Mouse (Mus musculus): ENCODE data around the gene Ndel1. TPM values are rescaled to one million over a fixed set of nuclear protein-coding genes. Genes with fewer than 3 reads are reported as not detected.

Ndel1 gene
- total and polyA plus RNA-seq, 2 experiments from 2014 or later, result 96.2 to 105 TPM

DNA sequence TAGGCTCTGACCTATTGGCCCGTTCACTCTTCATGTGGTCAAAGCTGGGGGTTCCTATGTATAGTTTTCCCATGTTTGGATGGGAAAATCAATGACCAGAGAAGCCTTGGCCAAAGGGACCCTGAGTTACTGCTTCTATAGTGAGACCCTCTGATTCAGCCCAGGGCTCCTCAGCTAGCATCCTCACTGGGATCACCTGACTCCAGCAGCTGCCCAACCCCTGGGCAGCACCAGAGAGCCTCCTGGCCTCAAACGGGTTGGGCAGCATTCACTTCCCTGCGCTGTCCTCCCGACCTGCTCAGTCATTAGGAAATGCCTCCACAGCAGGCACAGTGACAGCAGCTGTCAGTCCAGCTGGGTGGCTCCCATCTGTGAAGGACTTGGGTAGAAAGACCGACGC is 16.6 kb upstream of the Ndel1 start, which contains the start of gene Rnf222:
Gene Rnf222 (plus strand): TSS at position 301 of the 400 bp plus-strand sequence.
- H3K27ac ChIP-seq, result no peak within 1 kb of the TSS
- no peaks in the 10 kb centered on the region for H3K9me3 ChIP-seq (ENCODE audit: low read length)

DNA sequence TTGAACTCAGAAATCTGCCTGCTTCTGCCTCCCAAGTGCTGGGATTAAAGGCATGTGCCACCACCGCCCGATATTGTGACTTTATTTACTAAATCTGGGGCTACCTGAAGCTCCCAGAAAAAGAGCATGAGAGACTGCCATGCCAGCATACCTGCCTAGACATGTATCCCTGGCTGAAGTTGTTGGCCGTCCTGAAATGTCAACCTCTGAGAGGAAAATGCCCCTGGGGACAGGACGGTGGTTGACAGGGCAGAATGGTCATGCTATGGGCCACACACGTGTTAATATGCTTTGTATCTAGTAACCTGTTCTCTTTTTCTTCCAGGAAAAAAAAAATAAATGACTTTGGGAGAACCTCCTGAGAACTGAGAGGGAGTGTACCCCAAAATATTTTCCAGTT is 14.4 kb upstream of the Ndel1 start:
- ATAC-seq (no peak), DNase-seq (ENCODE audit: low spot score) (no peak)
- 82% methylated on average over 5 of the region's 5 CpGs for WGBS
- no peak for TF ChIP-seq CTCF (IDR thresholded peaks at IDR 0.05; ENCODE audit: low read depth)
- H3K4me2 ChIP-seq (ENCODE audit: low read depth, low read length), result no peak overlapping the region
- H3K9ac ChIP-seq (replicated peaks; ENCODE audit: low read length), result no peak overlapping the region
- H3K27ac ChIP-seq, result no peak overlapping the region
- H3K4me3 ChIP-seq (ENCODE audit: low read length), result no peak overlapping the region
- H3K9me3 ChIP-seq (ENCODE audit: low read length), result no peaks in the 10 kb centered on the region
- H3K36me3 ChIP-seq (ENCODE audit: insufficient read depth, low read length), result no peaks in the 10 kb centered on the region
- no peaks in the 10 kb centered on the region for H3K4me1 ChIP-seq (ENCODE audit: insufficient read depth, low read length)
- H3K27me3 ChIP-seq (ENCODE audit: insufficient read depth, low read length), result no peaks in the 10 kb centered on the region

More for the DNA sequence above, 16.6 kb upstream of the Ndel1 start, which contains the start of gene Rnf222:
- Histone ChIP-seq H3K27me3 (ENCODE audit: insufficient read depth, low read length) (no peaks in the 10 kb centered on the region), H3K4me2 (ENCODE audit: low read depth, low read length) (no peak within 1 kb of the TSS), H3K9ac (replicated peaks; ENCODE audit: low read length) (no peak within 1 kb of the TSS), H3K36me3 (ENCODE audit: insufficient read depth, low read length) (no peaks in the 10 kb centered on the region), H3K4me1 (ENCODE audit: insufficient read depth, low read length) (no peaks in the 10 kb centered on the region), H3K4me3 (ENCODE audit: low read length) (no peak within 1 kb of the TSS)
- ATAC-seq, result no peak
- no peak for DNase-seq (ENCODE audit: low spot score)
- no peak for TF ChIP-seq CTCF (IDR thresholded peaks at IDR 0.05; ENCODE audit: low read depth)
- WGBS, result 28% methylated on average over 6 of the region's 6 CpGs

DNA sequence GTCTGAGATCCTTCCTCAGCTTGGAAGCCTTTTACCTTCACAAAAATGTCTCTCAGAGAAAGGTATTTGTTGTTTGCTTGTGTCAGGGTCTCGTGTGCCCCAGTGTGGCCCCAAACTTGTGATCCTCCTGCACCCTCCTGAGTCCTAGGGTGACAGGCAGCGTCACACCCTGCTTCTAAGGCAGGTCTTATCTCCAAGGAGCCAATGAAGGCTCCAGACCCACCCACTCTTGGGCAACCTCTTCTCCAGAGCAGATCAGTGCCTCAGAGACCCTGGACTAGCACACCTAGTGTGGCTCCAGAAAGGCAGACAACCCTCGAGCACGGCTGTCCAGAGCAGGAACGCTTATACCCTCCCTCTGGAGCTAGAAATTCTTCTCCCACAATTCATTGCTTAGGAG is 12.7 kb upstream of the Ndel1 start:
- DNase-seq (ENCODE audit: low spot score) (no peak), ATAC-seq (no peak)
- no peak overlapping the region for H3K27ac ChIP-seq
- H3K4me3 ChIP-seq (ENCODE audit: low read length), result no peak overlapping the region
- no peaks in the 10 kb centered on the region for H3K9me3 ChIP-seq (ENCODE audit: low read length)
- H3K36me3 ChIP-seq (ENCODE audit: insufficient read depth, low read length), result no peaks in the 10 kb centered on the region
- no peaks in the 10 kb centered on the region for H3K27me3 ChIP-seq (ENCODE audit: insufficient read depth, low read length)
- H3K4me1 ChIP-seq (ENCODE audit: insufficient read depth, low read length), result no peaks in the 10 kb centered on the region
- H3K9ac ChIP-seq (replicated peaks; ENCODE audit: low read length), result no peak overlapping the region
- no peak for TF ChIP-seq CTCF (IDR thresholded peaks at IDR 0.05; ENCODE audit: low read depth)
- H3K4me2 ChIP-seq (ENCODE audit: low read depth, low read length), result no peak overlapping the region
- WGBS, result 79% methylated on average over 5 of the region's 5 CpGs

DNA sequence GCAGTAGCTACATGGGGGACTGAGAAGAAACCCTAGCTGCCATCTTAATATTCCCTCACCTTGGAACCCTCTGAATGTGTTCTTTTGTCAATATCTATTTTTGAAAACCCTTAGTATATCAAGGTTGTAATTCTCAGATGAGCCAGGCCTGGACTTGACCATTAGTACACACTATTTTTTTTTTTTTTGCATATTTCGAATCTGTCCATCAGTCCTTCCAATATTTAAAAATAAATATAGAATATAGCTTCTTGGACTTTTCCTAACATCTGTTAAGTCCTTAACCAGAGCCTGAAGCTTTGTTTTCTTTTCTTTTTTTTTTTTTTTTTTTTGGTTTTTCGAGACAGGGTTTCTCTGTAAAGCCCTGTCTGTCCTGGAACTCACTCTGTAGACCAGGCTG is 12.2 kb upstream of the Ndel1 start:
- no peak overlapping the region for H3K9ac ChIP-seq (replicated peaks; ENCODE audit: low read length)
- TF ChIP-seq CTCF (IDR thresholded peaks at IDR 0.05; ENCODE audit: low read depth), result no peak
- H3K9me3 ChIP-seq (ENCODE audit: low read length), result no peaks in the 10 kb centered on the region
- H3K4me2 ChIP-seq (ENCODE audit: low read depth, low read length), result no peak overlapping the region
- H3K4me3 ChIP-seq (ENCODE audit: low read length), result no peak overlapping the region
- no peak for DNase-seq (ENCODE audit: low spot score)
- H3K27me3 ChIP-seq (ENCODE audit: insufficient read depth, low read length), result no peaks in the 10 kb centered on the region
- WGBS, result 86% methylated on average over 2 of the region's 2 CpGs
- no peak for ATAC-seq
- no peaks in the 10 kb centered on the region for H3K36me3 ChIP-seq (ENCODE audit: insufficient read depth, low read length)
- H3K27ac ChIP-seq, result no peak overlapping the region
- H3K4me1 ChIP-seq (ENCODE audit: insufficient read depth, low read length), result no peaks in the 10 kb centered on the region

DNA sequence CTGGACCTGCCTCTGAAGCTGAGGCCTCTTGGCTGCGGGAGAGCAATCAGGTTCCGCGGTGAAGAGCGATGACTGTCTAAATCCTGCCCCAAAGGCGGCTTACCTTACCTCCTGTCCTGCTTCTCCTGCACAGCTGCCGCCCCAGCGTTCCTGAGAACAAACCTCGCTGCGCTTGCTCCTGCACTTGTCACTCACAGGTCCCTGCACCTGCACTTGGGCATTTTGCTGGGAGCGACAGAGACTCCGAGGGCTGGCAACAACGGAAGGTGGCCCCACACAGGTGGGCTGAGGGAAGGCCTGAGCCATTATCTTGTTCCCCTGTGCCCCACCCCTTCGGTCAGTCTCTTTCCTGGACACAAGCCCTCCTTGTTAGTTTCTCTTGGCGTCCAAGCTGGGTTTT is 10.4 kb upstream of the Ndel1 start:
- WGBS, result 27% methylated on average over 14 of the region's 14 CpGs
- DNase-seq (ENCODE audit: low spot score) (no peak), ATAC-seq (no peak)

DNA sequence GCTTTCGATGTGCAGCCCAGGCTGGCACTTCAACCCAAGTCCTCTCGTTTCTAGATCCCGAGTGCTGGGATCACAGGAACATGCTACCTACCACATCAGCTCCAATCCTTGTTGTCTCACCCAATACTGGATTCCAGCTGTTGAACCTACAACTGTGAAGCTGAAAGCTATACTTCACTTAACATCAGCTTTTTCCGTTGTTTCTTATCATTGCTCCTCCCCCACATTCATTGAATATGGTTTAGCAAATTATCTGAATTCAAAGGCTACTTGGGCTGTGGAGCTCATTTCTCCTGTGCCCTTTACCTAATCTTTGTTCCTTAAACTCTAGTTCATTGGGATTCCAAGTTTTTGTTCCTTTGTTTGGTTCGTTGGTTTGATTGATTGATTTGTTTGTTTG is 7.2 kb upstream of the Ndel1 start:
- H3K27ac ChIP-seq, result no peak overlapping the region
- H3K27me3 ChIP-seq (ENCODE audit: insufficient read depth, low read length), result no peaks in the 10 kb centered on the region
- no peak overlapping the region for H3K4me2 ChIP-seq (ENCODE audit: low read depth, low read length)
- no peaks in the 10 kb centered on the region for H3K9me3 ChIP-seq (ENCODE audit: low read length)
- H3K4me3 ChIP-seq (ENCODE audit: low read length), result no peak overlapping the region
- no peak for TF ChIP-seq CTCF (IDR thresholded peaks at IDR 0.05; ENCODE audit: low read depth)
- WGBS, result 91% methylated on average over 5 of the region's 5 CpGs
- no peaks in the 10 kb centered on the region for H3K4me1 ChIP-seq (ENCODE audit: insufficient read depth, low read length)
- DNase-seq (ENCODE audit: low spot score) (no peak), ATAC-seq (no peak)
- no peaks in the 10 kb centered on the region for H3K36me3 ChIP-seq (ENCODE audit: insufficient read depth, low read length)
- H3K9ac ChIP-seq (replicated peaks; ENCODE audit: low read length), result no peak overlapping the region

More for the DNA sequence above, 10.4 kb upstream of the Ndel1 start:
- Histone ChIP-seq H3K4me1 (ENCODE audit: insufficient read depth, low read length) (no peaks in the 10 kb centered on the region), H3K9me3 (ENCODE audit: low read length) (no peaks in the 10 kb centered on the region), H3K4me3 (ENCODE audit: low read length) (no peak overlapping the region), H3K4me2 (ENCODE audit: low read depth, low read length) (no peak overlapping the region), H3K36me3 (ENCODE audit: insufficient read depth, low read length) (no peaks in the 10 kb centered on the region), H3K27ac (no peak overlapping the region), H3K27me3 (ENCODE audit: insufficient read depth, low read length) (no peaks in the 10 kb centered on the region), H3K9ac (replicated peaks; ENCODE audit: low read length) (no peak overlapping the region)
- no peak for TF ChIP-seq CTCF (IDR thresholded peaks at IDR 0.05; ENCODE audit: low read depth)

DNA sequence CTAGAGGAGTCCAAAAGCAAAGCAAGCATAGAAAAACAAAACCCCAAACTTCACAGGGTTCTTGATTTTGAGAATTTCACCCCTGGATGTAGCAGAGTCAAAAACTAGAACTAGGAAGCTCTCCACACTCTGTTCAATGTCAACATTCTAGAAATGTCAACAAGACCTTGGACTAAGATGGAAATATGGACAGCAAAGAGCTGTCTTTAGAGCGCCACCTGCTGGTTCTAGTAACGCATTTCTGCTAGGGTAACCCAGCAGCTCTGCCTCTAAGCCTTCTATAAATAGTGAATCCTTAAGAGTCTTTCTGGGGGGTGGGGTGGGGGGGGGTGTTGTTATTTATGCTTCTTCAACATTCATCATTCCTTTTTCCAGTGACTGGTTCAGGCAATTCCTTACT is 3.2 kb upstream of the Ndel1 start:
- DNase-seq (ENCODE audit: low spot score) (peak; percentile 86), ATAC-seq (no peak)
- H3K4me3 ChIP-seq (ENCODE audit: low read length), result no peak overlapping the region
- no peak overlapping the region for H3K9ac ChIP-seq (replicated peaks; ENCODE audit: low read length)
- H3K4me2 ChIP-seq (ENCODE audit: low read depth, low read length), result no peak overlapping the region
- no peaks in the 10 kb centered on the region for H3K9me3 ChIP-seq (ENCODE audit: low read length)
- H3K36me3 ChIP-seq (ENCODE audit: insufficient read depth, low read length), result no peaks in the 10 kb centered on the region
- TF ChIP-seq CTCF (IDR thresholded peaks at IDR 0.05; ENCODE audit: low read depth), result peak; percentile 79
- WGBS, result 0% methylated on average over 2 of the region's 2 CpGs
- H3K27me3 ChIP-seq (ENCODE audit: insufficient read depth, low read length), result no peaks in the 10 kb centered on the region
- no peaks in the 10 kb centered on the region for H3K4me1 ChIP-seq (ENCODE audit: insufficient read depth, low read length)
- no peak overlapping the region for H3K27ac ChIP-seq
